Mouse (Mus musculus): Measurements from ENCODE around the gene Pfdn2. TPM values are rescaled to one million over a fixed set of nuclear protein-coding genes. Genes with fewer than 3 reads are reported as not detected.
A peak's percentile ranks its signal among the peaks of the same experiment; 100 is the strongest.
"Not testable (repeated sequence)": the region's sequence is repeated elsewhere in the genome, so short reads cannot be mapped to it uniquely, and the experiment has no call there.

Pfdn2 gene
- polyA plus RNA-seq (2016; fragmentation: Nextera tagmentation; extraction: Ambion mirVana), result 123 and 128 TPM in 2 replicates

DNA sequence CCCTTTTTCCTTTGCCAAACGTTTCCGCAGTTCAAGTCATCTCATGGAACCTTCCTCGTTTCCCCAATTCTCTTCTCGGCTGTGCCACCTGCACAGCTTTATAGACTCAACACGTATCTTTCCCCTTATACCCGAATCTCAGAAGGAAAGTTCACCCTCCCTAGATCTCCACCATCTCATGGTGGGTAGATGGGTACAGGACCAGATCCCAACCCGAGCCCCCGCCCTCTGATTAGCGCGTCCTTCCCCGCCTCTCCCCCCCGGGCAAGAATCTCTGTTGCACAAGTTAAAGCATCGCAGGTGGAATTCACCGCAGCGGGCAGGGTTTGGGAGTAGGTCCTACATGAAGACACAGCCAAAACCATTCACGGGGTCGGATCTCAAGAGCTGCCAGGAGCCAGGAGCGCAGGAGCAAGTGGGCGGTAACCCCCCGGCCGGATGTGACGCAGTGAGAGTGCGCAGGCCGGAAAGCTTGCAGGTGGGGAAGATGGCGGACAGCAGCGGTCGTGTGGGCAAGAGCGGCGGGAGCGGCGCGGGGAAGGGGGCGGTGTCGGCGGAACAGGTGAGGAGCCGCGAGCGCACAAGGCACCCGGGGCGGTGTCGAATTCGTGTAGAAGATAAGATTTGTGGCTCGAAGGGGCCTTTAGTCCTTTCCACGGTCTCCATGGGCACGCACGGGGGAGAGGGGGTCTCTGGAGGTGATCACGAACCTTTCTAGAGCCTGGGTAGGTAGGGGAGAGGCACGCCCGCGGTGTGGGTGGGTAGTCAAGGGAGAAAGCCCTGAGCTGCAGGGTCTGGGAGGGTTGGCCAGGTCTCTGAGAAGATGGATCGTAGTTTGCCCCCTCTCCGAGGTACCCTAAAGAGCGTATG lies at the start of gene Pfdn2, which contains the start of gene Nit1:
Gene Pfdn2 (plus strand): TSS at position 446 of the 870 bp plus-strand sequence.
Gene Nit1 (minus strand): TSS at position 422 of the 870 bp plus-strand sequence.
- peaks cover 5% of the 10 kb centered on the region; the same call in 1 of the 2 replicates for H3K9me3 ChIP-seq
- peak; percentile 90 for ATAC-seq (ENCODE audit: insufficient number of reproducible peaks, insufficient read depth, low FRiP score, low TSS enrichment, low read depth)
- WGBS, result 1% methylated on average over 53 of the region's 53 CpGs
- H3K27ac ChIP-seq, result peak within 1 kb of the TSS; percentile 60
- H3K36me3 ChIP-seq, result peaks cover 42% of the 10 kb centered on the region
- peak within 1 kb of the TSS; percentile 84 for H3K9ac ChIP-seq (replicated peaks)
- H3K4me3 ChIP-seq (replicated peaks), result peak within 1 kb of the TSS; percentile 87
- no peaks in the 10 kb centered on the region for H3K27me3 ChIP-seq
- peaks cover 17% of the 10 kb centered on the region for H3K4me1 ChIP-seq (replicated peaks)
- H3K4me2 ChIP-seq, result peak within 1 kb of the TSS; percentile 89

DNA sequence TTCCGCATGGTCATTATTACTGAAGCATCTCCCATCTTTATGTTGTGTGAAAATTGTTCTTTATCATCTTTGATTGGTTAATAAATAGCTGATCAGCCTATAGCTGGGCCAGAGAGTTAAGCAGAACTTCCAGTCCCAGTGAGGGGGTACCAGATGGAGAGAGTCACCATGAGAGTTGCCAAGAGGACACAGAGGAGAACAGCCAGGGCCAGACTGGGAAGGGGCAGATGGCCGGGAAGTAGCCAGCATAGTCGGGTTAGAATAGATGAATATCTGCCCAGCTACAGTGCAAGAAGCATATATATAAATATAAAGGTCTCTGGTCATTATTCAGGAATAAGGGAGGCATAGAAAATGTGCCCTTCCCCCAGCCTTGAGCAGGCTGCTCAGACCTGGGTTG lies 47.2 kb upstream of the Pfdn2 start:
- 60% methylated on average over 3 of the region's 3 CpGs for WGBS
- no peak for ATAC-seq (ENCODE audit: insufficient number of reproducible peaks, insufficient read depth, low FRiP score, low TSS enrichment, low read depth)
- Histone ChIP-seq H3K9ac (replicated peaks) (no peak overlapping the region), H3K27ac (no peak overlapping the region), H3K4me1 (replicated peaks) (peaks cover 8% of the 10 kb centered on the region), H3K4me3 (replicated peaks) (no peak overlapping the region), H3K9me3 (no peaks in the 10 kb centered on the region), H3K36me3 (no peaks in the 10 kb centered on the region), H3K4me2 (no peak overlapping the region), H3K27me3 (peaks cover 17% of the 10 kb centered on the region)

DNA sequence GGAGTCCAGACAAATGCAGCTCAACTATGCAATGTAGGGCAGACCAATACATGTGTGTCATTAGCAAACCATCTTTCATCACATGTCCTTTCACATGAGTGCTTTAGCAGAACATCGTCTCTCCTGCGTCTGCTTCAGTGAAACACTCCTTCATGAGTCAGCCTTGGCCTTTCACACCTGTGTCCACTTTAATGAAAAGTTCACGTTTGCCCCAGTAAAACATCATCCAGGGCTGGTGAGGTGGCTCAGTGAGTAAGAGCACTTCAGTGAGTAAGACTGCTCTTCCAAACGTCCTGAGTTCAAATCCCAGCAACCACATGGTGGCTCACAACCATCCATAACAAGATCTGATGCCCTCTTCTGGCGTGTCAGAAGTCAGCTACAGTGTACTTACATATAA lies 39.3 kb upstream of the Pfdn2 start:
- not testable (repeated sequence) for ATAC-seq (ENCODE audit: insufficient number of reproducible peaks, insufficient read depth, low FRiP score, low TSS enrichment, low read depth); H3K4me1 ChIP-seq (replicated peaks); H3K27ac ChIP-seq; H3K27me3 ChIP-seq; H3K9me3 ChIP-seq; H3K4me2 ChIP-seq; H3K9ac ChIP-seq (replicated peaks); H3K4me3 ChIP-seq (replicated peaks); H3K36me3 ChIP-seq
- 72% methylated on average over 5 of the region's 5 CpGs for WGBS

DNA sequence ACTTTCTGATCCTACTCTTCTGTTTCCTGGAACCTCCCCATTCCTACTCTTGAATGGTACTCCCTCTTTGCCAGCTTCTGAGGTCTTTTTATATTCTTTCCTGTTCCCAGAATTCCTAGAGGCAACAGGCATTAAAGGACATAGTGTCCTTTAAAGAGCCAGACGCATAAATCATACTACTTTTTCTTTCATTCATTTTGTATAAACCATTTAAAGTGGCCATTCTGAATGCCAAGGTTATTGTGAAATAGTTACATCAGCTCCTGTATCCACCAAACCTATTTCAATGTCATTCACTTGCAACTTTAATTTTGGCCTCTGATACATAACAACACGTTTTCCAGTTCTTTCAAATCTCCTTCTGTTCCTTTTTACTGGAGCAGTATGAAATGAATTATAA lies 36.1 kb upstream of the Pfdn2 start:
- ATAC-seq (ENCODE audit: insufficient number of reproducible peaks, insufficient read depth, low FRiP score, low TSS enrichment, low read depth), result no peak
- H3K4me2 ChIP-seq, result no peak overlapping the region
- no peaks in the 10 kb centered on the region for H3K4me1 ChIP-seq (replicated peaks)
- no peak overlapping the region for H3K27ac ChIP-seq
- no peak overlapping the region for H3K9ac ChIP-seq (replicated peaks)
- H3K36me3 ChIP-seq, result no peaks in the 10 kb centered on the region
- WGBS, result 70% methylated on average over 2 of the region's 2 CpGs
- H3K4me3 ChIP-seq (replicated peaks), result no peak overlapping the region
- H3K27me3 ChIP-seq, result no peaks in the 10 kb centered on the region
- no peaks in the 10 kb centered on the region for H3K9me3 ChIP-seq

DNA sequence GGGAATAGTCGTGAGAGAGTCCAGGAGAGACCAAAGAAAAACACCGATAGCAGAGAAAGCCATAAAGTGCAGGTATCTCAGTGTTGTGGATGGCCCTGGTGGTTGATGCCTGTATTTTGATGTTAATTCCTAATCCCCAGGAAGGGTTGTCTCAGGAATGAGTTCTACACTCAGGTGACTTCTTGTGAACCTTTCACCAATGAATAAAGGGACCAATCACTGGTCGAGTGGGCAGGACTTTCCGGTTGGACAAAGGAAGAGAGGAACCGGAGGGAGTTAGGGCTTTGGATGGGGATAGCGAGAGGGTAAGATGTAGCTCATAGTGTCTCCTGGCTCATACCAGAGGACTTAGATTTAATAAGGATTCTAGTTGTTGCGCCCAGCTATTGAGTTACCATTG lies 25.7 kb upstream of the Pfdn2 start:
- no peaks in the 10 kb centered on the region; the same call in 1 of the 2 replicates for H3K36me3 ChIP-seq
- peak overlapping the region; percentile 9 for H3K4me2 ChIP-seq
- H3K27me3 ChIP-seq, result no peaks in the 10 kb centered on the region
- H3K27ac ChIP-seq, result no peak overlapping the region
- H3K4me1 ChIP-seq (replicated peaks), result no peaks in the 10 kb centered on the region
- no peak overlapping the region for H3K9ac ChIP-seq (replicated peaks)
- 0 out of 2 replicates have a peak, but pooled peaks cover 6% of the 10 kb centered on the region for H3K9me3 ChIP-seq
- WGBS, result 22% methylated on average over 7 of the region's 7 CpGs
- no peak for ATAC-seq (ENCODE audit: insufficient number of reproducible peaks, insufficient read depth, low FRiP score, low TSS enrichment, low read depth)
- no peak overlapping the region for H3K4me3 ChIP-seq (replicated peaks)

DNA sequence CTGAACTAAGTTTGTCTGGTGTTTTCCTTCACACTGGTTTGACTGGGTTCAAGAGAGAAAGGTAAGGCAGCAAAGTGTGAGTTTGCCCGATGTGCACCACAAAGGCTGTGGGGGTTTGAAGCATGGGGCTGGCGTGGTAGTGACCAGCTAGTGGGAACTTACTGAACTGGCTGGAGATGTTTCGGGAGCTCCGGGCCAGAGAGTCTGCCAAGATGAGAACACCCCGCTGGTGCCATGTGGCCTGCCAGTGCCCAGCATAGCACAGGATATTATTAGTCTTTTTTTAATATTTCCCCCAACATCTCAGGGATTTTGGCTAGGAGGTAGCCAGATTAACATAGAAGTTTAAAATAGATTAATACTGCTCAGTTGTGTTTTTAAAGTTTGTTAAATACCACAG lies 25.3 kb upstream of the Pfdn2 start:
- Histone ChIP-seq H3K4me1 (replicated peaks) (no peaks in the 10 kb centered on the region), H3K4me3 (replicated peaks) (no peak overlapping the region), H3K4me2 (peak overlapping the region; percentile 9; the same call in 1 of the 2 replicates), H3K36me3 (no peaks in the 10 kb centered on the region; the same call in 1 of the 2 replicates), H3K27me3 (no peaks in the 10 kb centered on the region), H3K9me3 (0 out of 2 replicates have a peak, but pooled peaks cover 6% of the 10 kb centered on the region), H3K27ac (no peak overlapping the region), H3K9ac (replicated peaks) (no peak overlapping the region)
- ATAC-seq (ENCODE audit: insufficient number of reproducible peaks, insufficient read depth, low FRiP score, low TSS enrichment, low read depth), result no peak
- 15% methylated on average over 5 of the region's 5 CpGs for WGBS

DNA sequence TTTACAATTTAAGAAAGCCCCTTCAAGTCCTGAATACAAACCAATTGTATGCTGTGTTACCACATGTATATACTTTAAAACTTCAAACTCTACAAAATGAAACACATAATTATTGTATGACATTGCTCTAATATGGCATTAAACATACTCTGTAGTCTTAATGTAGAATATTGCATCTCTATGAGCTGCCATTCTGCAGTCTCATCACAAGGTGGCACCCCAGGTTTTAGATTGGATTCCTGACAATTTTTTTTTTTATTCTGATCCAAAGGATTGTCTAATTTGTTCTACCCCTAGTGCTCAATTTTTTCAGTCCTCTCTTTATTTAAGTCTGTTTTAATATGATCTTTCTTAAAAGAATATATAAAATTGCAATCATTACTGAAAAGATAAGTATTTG lies 24.1 kb upstream of the Pfdn2 start:
- Histone ChIP-seq H3K36me3 (no peaks in the 10 kb centered on the region; the same call in 1 of the 2 replicates), H3K27ac (no peak overlapping the region), H3K9ac (replicated peaks) (no peak overlapping the region), H3K4me1 (replicated peaks) (no peaks in the 10 kb centered on the region), H3K9me3 (no peaks in the 10 kb centered on the region), H3K27me3 (no peaks in the 10 kb centered on the region), H3K4me2 (no peak overlapping the region), H3K4me3 (replicated peaks) (no peak overlapping the region)
- ATAC-seq (ENCODE audit: insufficient number of reproducible peaks, insufficient read depth, low FRiP score, low TSS enrichment, low read depth), result no peak

DNA sequence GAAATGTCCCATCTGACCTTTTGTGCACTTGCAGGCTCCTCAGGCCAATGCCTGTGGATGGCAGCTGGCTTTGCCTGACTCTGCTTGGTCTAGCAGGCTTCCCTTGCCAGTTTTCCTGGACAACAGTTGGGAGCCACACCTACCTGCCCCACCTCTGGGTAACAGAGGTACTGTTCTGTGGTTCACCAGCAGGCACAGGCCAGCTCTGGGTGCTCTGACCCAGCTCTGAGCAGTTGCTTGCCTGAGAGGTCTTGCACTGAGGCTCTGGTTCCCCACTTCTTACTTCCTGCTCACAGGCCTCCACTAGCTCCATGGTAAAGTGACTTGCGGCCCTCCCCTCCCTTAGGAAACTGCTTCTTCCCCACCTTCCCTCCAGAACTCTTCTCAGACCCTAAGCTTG lies 23.5 kb upstream of the Pfdn2 start:
- no peaks in the 10 kb centered on the region; the same call in 1 of the 2 replicates for H3K36me3 ChIP-seq
- H3K27me3 ChIP-seq, result no peaks in the 10 kb centered on the region
- no peak overlapping the region for H3K4me3 ChIP-seq (replicated peaks)
- H3K9ac ChIP-seq (replicated peaks), result no peak overlapping the region
- no peaks in the 10 kb centered on the region for H3K4me1 ChIP-seq (replicated peaks)
- no peak overlapping the region for H3K27ac ChIP-seq
- H3K4me2 ChIP-seq, result no peak overlapping the region
- 88% methylated on average over 1 of the region's 1 CpGs for WGBS
- no peaks in the 10 kb centered on the region for H3K9me3 ChIP-seq
- ATAC-seq (ENCODE audit: insufficient number of reproducible peaks, insufficient read depth, low FRiP score, low TSS enrichment, low read depth), result peak; percentile 52; the same call in 1 of the 2 replicates

DNA sequence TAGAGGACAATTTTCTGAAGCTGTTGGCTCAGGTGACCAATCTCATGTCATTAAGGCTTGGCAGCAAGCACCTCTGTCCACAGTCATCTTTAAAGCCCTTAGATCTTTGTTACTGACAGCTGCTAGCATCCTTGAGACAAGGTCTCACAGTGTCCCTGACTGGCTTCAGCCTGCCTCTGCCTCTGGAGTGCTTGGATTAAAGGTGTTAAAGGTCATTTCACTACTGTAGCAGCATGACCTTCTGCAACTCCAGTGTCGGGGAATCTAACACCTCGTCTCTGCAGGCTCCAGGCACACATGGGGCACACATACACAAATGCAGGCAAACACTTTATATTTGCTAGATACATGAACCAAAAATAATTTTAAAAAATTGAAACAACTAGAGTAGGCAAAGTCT lies 19.9 kb upstream of the Pfdn2 start:
- Histone ChIP-seq H3K27ac (no peak overlapping the region), H3K9ac (replicated peaks) (no peak overlapping the region), H3K4me2 (no peak overlapping the region), H3K4me3 (replicated peaks) (no peak overlapping the region), H3K9me3 (no peaks in the 10 kb centered on the region), H3K36me3 (no peaks in the 10 kb centered on the region; the same call in 1 of the 2 replicates), H3K27me3 (no peaks in the 10 kb centered on the region), H3K4me1 (replicated peaks) (peaks cover 16% of the 10 kb centered on the region)
- no peak for ATAC-seq (ENCODE audit: insufficient number of reproducible peaks, insufficient read depth, low FRiP score, low TSS enrichment, low read depth)
- 79% methylated on average over 2 of the region's 2 CpGs for WGBS

DNA sequence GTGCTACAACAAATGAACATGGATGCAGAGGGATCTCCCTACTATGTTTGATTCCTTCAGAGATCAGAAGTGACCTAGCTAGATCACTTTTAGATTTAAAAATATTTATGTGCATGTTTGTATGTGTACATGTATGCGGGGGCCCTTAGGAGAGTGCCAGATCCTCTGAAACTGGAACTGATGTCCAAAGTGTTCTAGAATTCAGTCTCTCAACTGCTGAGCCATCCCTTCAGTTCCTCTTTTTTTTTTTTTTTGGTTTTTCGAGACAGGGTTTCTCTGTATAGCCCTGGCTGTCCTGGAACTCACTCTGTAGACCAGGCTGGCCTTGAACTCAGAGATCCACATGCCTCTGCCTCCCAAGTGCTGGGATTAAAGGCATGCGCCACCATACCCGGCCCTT lies 18.9 kb upstream of the Pfdn2 start:
- not testable (repeated sequence) for H3K4me3 ChIP-seq (replicated peaks); H3K4me2 ChIP-seq; H3K9me3 ChIP-seq; H3K9ac ChIP-seq (replicated peaks); H3K27ac ChIP-seq; H3K27me3 ChIP-seq; ATAC-seq (ENCODE audit: insufficient number of reproducible peaks, insufficient read depth, low FRiP score, low TSS enrichment, low read depth); H3K36me3 ChIP-seq
- H3K4me1 ChIP-seq (replicated peaks), result peaks cover 25% of the 10 kb centered on the region
- WGBS, result 89% methylated on average over 4 of the region's 4 CpGs

DNA sequence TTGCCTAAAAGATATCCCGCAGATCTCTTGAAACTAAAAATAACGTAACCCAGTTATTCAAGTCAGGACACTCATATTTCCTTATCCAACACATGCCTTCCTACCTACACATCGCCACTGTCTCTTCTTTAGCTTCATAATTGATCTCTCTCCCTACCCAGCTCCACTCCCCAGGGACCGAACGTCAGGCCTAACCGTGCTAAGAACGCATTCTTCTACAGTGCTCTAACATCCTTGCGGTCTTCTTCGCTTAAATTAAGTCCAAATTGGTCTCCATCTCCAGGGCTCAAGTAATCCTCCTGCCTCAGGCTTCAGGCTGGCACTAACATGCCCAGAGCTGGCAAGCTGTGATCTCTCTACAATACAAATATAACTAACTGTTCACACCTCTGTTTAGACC lies 17.2 kb upstream of the Pfdn2 start:
- Histone ChIP-seq H3K4me2 (peak overlapping the region; percentile 86), H3K27ac (peak overlapping the region; percentile 99), H3K4me1 (replicated peaks) (peaks cover 25% of the 10 kb centered on the region), H3K9me3 (no peaks in the 10 kb centered on the region), H3K9ac (replicated peaks) (peak overlapping the region; percentile 93), H3K27me3 (no peaks in the 10 kb centered on the region), H3K36me3 (peaks cover 9% of the 10 kb centered on the region; the same call in 1 of the 2 replicates), H3K4me3 (replicated peaks) (peak overlapping the region; percentile 77)
- WGBS, result 37% methylated on average over 9 of the region's 9 CpGs
- ATAC-seq (ENCODE audit: insufficient number of reproducible peaks, insufficient read depth, low FRiP score, low TSS enrichment, low read depth), result no peak
